Mouse (Mus musculus) liver, embryonic 11.5 days (tissue): ENCODE measurements around the gene Hmbs. TPM values are rescaled to one million over a fixed set of nuclear protein-coding genes. Genes with fewer than 3 reads are reported as not detected.
"Not testable (repeated sequence)": the region's sequence is repeated elsewhere in the genome, so short reads cannot be mapped to it uniquely, and the experiment has no call there.

Experiments used
- ATAC-seq: fragments of 200-750 bp; cut with Nextera tagmentation; replicated peaks from 2 replicates; pipeline ENCODE4 v1.8.0; 2017; ENCODE audit warnings: moderate number of reproducible peaks, mild to moderate bottlenecking, moderate TSS enrichment, moderate library complexity; ENCODE audit not compliant: low FRiP score
- DNase-seq: peaks from one replicate; pipeline ENCODE4 v3.0.0-alpha.2; 2017; ENCODE audit warnings: low spot score
- H3K27ac ChIP-seq: fragments of 300-500 bp; sonication (generic); 2 replicates; pipeline ENCODE4 v1.5.1; 2014; ENCODE audit warnings: mild to moderate bottlenecking, low read depth, low read length, control low read depth
- H3K27me3 ChIP-seq: fragments of 300-500 bp; sonication (generic); replicated peaks from 2 replicates; pipeline ENCODE4 v1.6.1; 2014; ENCODE audit warnings: low read length, mixed read lengths; ENCODE audit not compliant: control insufficient read depth, insufficient read depth
- H3K36me3 ChIP-seq: fragments of 300-500 bp; sonication (generic); 2 replicates; pipeline ENCODE4 v1.6.1; 2014; ENCODE audit warnings: mild to moderate bottlenecking, low read length, moderate library complexity, mixed read lengths; ENCODE audit not compliant: control insufficient read depth, insufficient read depth
- H3K4me1 ChIP-seq: fragments of 300-500 bp; sonication (generic); replicated peaks from 2 replicates; pipeline ENCODE4 v1.6.1; 2014; ENCODE audit warnings: low read length, mixed read lengths; ENCODE audit not compliant: control insufficient read depth, insufficient read depth
- H3K4me2 ChIP-seq: fragments of 300-500 bp; sonication (generic); 2 replicates; pipeline ENCODE4 v1.6.1; 2014; ENCODE audit warnings: mild to moderate bottlenecking, control low read depth, moderate library complexity
- H3K4me3 ChIP-seq: fragments of 300-500 bp; sonication (generic); 2 replicates; pipeline ENCODE4 v1.5.1; 2014; ENCODE audit warnings: low read depth, low read length, control low read depth
- H3K9ac ChIP-seq: fragments of 300-500 bp; sonication (generic); 2 replicates; pipeline ENCODE4 v1.6.1; 2014; ENCODE audit warnings: low read depth, low read length, control low read depth
- H3K9me3 ChIP-seq: fragments of 300-500 bp; sonication (generic); 2 replicates; pipeline ENCODE4 v1.6.1; 2016; ENCODE audit warnings: low read length, inconsistent platforms, mixed read lengths; ENCODE audit not compliant: control insufficient read depth
- WGBS: fragments of 180-500 bp; shearing (Covaris S2); extraction: QIAGEN DNeasy Blood & Tissue Kit; methylation state at CpG from one replicate; pipeline ENCODE4 v1.1.7; 2014; 5-methylcytosine and 5-hydroxymethylcytosine counted together
- polyA plus RNA-seq: library from polyadenylated mRNA; unstranded; fragments of >200 nt; fragmentation: Nextera tagmentation; extraction: Ambion mirVana; gene quantifications from 2 replicates; pipeline ENCODE4 v1.2.1, GENCODE M21; 2014

The Hmbs gene
- polyA plus RNA-seq, 1 experiment from 2014 or later: 879 TPM

- Histone ChIP-seq H3K27ac (peak overlapping the region; percentile 84; the same call in 1 of the 2 replicates), H3K4me3 (no peak overlapping the region; the same call in 1 of the 2 replicates), H3K36me3 (peaks cover 55% of the 10 kb centered on the region), H3K9ac (peak overlapping the region; percentile 46), H3K27me3 (no peaks in the 10 kb centered on the region), H3K4me2 (peak overlapping the region; percentile 49), H3K4me1 (peaks cover 8% of the 10 kb centered on the region; the same call in 1 of the 2 replicates), H3K9me3 (no peaks in the 10 kb centered on the region)
- ATAC-seq (no peak), DNase-seq (no peak)
- whole genome bisulfite sequencing: 92% methylated on average over 13 of the region's 13 CpGs
Measured at GRCm38 (mm10) chr9:44332918-44333638, 10.9 kb downstream of the Hmbs start.

GRCm38 (mm10) chr9:44330736-44331135, 13.3 kb downstream of the Hmbs start:
- Histone ChIP-seq H3K27ac (no peak overlapping the region), H3K4me2 (no peak overlapping the region), H3K36me3 (peaks cover 40% of the 10 kb centered on the region), H3K9ac (peak overlapping the region; percentile 1; the same call in 1 of the 2 replicates), H3K4me1 (peaks cover 7% of the 10 kb centered on the region), H3K4me3 (no peak overlapping the region), H3K27me3 (no peaks in the 10 kb centered on the region), H3K9me3 (no peaks in the 10 kb centered on the region)
- ATAC-seq (no peak), DNase-seq (no peak)
- WGBS: 89% methylated on average over 6 of the region's 6 CpGs

- DNase-seq (no peak), ATAC-seq (no peak)
- no peaks in the 10 kb centered on the region for H3K27me3 ChIP-seq
- H3K27ac ChIP-seq: no peak overlapping the region
- H3K4me3 ChIP-seq: peak overlapping the region; percentile 86
- no peaks in the 10 kb centered on the region for H3K9me3 ChIP-seq
- peaks cover 31% of the 10 kb centered on the region for H3K36me3 ChIP-seq
- peak overlapping the region; percentile 68 for H3K4me2 ChIP-seq
- H3K9ac ChIP-seq: peak overlapping the region; percentile 93; the same call in 1 of the 2 replicates
- H3K4me1 ChIP-seq: peaks cover 9% of the 10 kb centered on the region
- WGBS: 85% methylated on average over 5 of the region's 5 CpGs
Measured at GRCm38 (mm10) chr9:44327926-44328325, 16.1 kb downstream of the Hmbs start.

DNA sequence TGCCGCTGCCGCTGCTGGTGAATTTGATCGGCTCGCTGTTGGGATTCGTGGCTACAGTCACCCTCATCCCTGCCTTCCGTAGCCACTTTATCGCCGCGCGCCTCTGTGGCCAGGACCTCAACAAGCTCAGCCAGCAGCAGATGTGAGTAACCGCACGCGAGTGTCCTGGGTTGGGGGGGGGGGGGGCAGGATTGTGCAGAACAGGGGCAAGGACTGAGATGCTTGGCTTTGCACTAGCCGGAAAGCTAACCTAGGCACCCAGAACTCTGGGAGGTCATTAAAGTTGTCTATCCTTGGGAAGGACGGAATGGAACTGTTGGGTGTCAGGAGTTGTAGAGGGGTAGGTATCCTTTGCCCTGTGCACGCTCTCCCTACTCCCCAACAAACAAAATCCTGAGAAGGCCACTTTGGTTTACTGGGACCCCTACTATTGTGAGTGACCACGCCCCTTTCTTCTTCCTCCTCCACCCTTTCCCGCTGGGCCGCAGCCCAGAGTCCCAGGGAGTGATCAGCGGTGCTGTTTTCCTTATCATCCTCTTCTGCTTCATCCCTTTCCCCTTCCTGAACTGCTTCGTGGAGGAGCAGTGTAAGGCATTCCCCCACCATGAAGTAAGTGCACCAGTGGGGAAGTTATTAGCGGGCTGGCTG, 16.8 kb downstream of the Hmbs start:
- Histone ChIP-seq H3K4me1 (peaks cover 9% of the 10 kb centered on the region), H3K27me3 (no peaks in the 10 kb centered on the region), H3K4me3 (peak overlapping the region; percentile 86), H3K27ac (peak overlapping the region; percentile 96), H3K4me2 (peak overlapping the region; percentile 68), H3K9me3 (no peaks in the 10 kb centered on the region), H3K36me3 (peaks cover 25% of the 10 kb centered on the region), H3K9ac (peak overlapping the region; percentile 93)
- WGBS: under 1% methylated on average over 22 of the region's 22 CpGs
- peak; percentile 53 for ATAC-seq
- peak; percentile 52 for DNase-seq

DNA sequence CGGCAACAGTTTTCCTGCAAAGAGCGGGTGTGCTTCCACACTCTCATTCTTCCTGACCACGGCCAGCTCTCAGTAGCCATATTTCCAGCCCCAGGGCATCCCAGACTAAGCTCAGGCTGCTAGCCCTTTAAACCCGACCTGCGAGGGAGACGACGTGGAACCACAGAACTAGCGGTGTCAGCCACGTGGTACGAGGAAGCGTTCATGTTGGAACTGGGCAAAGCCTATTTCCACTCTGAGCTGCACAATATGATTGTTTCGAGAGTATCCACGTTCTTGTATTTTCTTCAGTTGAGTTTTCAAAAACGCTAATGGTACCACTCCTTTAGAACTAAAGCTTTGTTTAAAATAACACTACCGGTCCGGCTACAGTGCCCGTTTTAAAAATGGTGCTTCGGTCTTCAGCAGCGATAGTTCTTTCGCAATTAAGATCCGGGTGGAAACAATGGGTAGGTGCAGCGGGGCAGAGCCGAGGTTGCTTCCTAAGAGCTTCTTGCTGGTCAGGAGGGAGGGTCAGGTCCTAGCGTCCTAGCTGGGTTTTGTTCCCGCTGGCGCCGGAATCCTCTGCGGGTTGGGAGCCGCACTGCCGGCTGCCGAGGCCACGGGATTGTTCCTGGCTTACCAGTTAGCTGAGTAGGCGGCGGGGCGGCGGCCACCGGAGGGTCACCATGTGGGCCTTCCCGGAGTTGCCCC, 17.5 kb downstream of the Hmbs start:
- under 1% methylated on average over 38 of the region's 38 CpGs for WGBS

DNA sequence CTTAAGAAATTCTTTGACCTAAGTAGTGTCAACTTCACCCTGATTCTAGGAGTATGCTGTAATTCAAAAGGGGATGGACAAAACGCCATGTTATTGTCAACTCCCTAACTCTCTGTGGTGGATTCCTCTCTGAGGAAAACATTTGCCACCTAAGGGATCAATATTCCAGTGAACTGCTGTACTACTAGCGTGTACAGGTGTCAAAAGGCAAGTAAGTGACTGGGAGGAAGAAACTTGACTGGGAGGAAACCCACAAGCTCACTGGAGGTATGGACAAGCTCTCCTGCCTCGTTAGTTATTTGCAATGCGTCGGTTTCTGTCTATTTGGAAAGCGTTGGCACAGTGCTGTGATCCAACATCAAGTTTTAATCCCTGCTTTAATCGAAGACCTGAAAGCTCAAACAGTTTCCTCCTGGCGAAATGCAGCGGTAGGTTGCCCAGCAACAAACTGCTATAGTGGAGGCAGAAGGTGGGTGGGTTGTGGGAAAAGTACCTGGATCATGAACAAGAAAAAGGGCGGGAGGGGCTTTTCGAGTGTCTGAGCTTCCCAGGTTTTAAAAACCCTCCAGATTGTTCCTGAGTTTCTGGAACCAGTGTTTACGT, 18.2 kb downstream of the Hmbs start, which contains the start of gene Dpagt1:
Dpagt1 (plus strand) TSS at position 252 of the 603 bp plus-strand sequence.
- 4% methylated on average over 12 of the region's 12 CpGs for WGBS
- H3K9me3 ChIP-seq: no peaks in the 10 kb centered on the region
- H3K4me3 ChIP-seq: peak within 1 kb of the TSS; percentile 86
- H3K36me3 ChIP-seq: peaks cover 14% of the 10 kb centered on the region
- peak within 1 kb of the TSS; percentile 93 for H3K9ac ChIP-seq
- H3K27me3 ChIP-seq: no peaks in the 10 kb centered on the region
- ATAC-seq (no peak; the same call in 1 of the 2 replicates), DNase-seq (no peak)
- peaks cover 10% of the 10 kb centered on the region for H3K4me1 ChIP-seq
- H3K4me2 ChIP-seq: peak within 1 kb of the TSS; percentile 68
- H3K27ac ChIP-seq: peak within 1 kb of the TSS; percentile 96

More for the DNA sequence above, 17.5 kb downstream of the Hmbs start:
- Histone ChIP-seq H3K4me2 (peak overlapping the region; percentile 68), H3K9ac (peak overlapping the region; percentile 93), H3K9me3 (no peaks in the 10 kb centered on the region), H3K27me3 (no peaks in the 10 kb centered on the region), H3K4me3 (peak overlapping the region; percentile 86), H3K4me1 (peaks cover 9% of the 10 kb centered on the region), H3K27ac (peak overlapping the region; percentile 96), H3K36me3 (peaks cover 20% of the 10 kb centered on the region)
- ATAC-seq (peak; percentile 88), DNase-seq (peak; percentile 84)

DNA sequence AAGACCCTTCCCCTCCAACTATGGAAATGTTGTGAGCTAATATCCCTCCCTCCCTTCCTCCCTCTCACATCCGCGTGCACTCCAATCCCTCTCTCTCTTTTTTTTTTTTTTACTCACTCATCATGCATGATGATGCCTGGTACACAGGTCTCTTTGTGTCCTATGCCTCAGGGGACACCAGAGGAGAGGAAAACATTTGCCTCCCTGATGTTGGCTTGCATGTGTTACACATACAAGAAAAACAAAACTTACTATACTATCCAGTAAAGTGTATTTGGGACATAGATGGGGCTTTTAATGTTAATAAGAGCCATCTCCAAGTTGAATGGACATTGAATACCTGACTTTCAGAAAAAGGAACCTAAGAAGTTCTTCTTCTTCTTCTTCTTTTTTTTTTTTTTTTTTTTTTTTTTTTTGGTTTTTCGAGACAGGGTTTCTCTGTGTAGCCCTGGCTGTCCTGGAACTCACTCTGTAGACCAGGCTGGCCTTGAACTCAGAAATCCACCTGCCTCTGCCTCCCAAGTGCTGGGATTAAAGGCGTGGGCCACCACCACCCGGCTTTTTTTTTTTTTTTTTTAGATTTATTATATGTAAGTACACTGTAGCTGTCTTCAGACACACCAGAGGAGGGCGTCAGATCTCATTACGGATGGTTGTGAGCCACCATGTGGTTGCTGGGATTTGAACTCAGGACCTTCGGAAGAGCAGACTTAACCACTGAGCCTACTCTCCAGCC, 18.8 kb downstream of the Hmbs start:
- H3K36me3 ChIP-seq, ATAC-seq, DNase-seq, H3K27me3 ChIP-seq, H3K9me3 ChIP-seq: not testable (repeated sequence)
- peaks cover 15% of the 10 kb centered on the region for H3K4me1 ChIP-seq
- peak overlapping the region; percentile 86; the same call in 1 of the 2 replicates for H3K4me3 ChIP-seq
- peak overlapping the region; percentile 96; the same call in 1 of the 2 replicates for H3K27ac ChIP-seq
- WGBS: 69% methylated on average over 6 of the region's 8 CpGs
- H3K9ac ChIP-seq: peak overlapping the region; percentile 93; the same call in 1 of the 2 replicates
- H3K4me2 ChIP-seq: peak overlapping the region; percentile 68
